Mouse (Mus musculus): ENCODE data around the gene Inppl1.

- TF ChIP-seq CTCF (IDR thresholded peaks at IDR 0.05; ENCODE audit: control insufficient read depth, insufficient read depth, low read length) (no peak), POLR2A (IDR thresholded peaks at IDR 0.05; ENCODE audit: borderline replicate concordance, control insufficient read depth, low read depth, low read length) (no peak)
Measured at GRCm38 (mm10) chr7:101862291-101862690, 24.3 kb upstream of the Inppl1 start.
